Mouse (Mus musculus) spleen, adult 2 months (tissue): ENCODE measurements around the gene Gm2001.
"Not testable (repeated sequence)": the region's sequence is repeated elsewhere in the genome, so short reads cannot be mapped to it uniquely, and the experiment has no call there.

Experiments
- CTCF ChIP-seq: fragments of 200-500 bp; IDR thresholded peaks from 2 replicates; pipeline ENCODE4 v1.5.1; 2011; ENCODE audit warnings: mild to moderate bottlenecking, inconsistent platforms; ENCODE audit not compliant: insufficient read depth, insufficient read length, insufficient replicate concordance; ENCODE audit errors: extremely low read depth
- POLR2A ChIP-seq: fragments of 200-500 bp; IDR thresholded peaks from 2 replicates; pipeline ENCODE4 v1.6.1; 2011; ENCODE audit warnings: low read depth, low read length, inconsistent platforms

- TF ChIP-seq POLR2A, CTCF: not testable (repeated sequence)
These were observed 21.9 kb upstream of the Gm2001 start for GRCm38 (mm10) chr12:87864048-87864447.
